ENCODE assay signal across 10 mouse cellular contexts in the genomic region with DNA sequence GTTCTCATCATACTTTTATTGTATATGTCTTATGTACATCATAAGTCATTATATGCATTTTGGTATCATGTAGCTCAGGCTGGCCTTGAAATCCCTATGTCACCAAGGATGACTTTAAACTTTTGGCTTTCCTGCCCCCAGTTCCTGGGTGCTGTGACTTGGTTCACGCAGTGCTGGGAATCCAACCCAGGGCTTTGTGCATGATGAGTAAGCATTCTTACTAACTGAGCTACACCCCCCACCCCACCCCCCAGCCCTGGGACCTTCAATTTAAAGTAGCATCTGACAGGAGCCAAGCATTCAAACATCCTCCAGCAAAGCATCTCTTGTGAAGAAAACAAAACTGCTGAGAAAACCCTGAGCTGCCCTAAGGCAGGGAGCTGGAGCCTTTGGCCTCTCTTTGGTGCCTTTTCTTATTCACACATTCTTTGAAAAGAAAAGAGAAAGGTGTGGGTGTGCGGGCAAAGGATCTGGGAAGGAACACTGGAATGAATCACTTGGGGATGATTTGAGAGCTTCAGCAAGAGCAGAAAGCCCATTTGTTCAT. TPM values are rescaled to one million over a fixed set of nuclear protein-coding genes. Genes with fewer than 3 reads are reported as not detected.
DNase-seq lines count a peak whose midpoint lies in the region; ATAC-seq and TF ChIP-seq lines count a peak whose summit lies in the region.
"Had no signal": no experiment of that assay in that cellular context is flagged by ENCODE, and none has a peak within 500 bp of the region (broad histone marks: within the 10 kb centered on the region; RNA-seq: fewer than 3 reads in every experiment).

No protein-coding gene starts in this region.

- H3K9ac ChIP-seq in midbrain, embryonic 11.5 days (ENCODE audit: low read length) = no peak overlapping the region
- peak overlapping the region; percentile 35 for H3K9ac ChIP-seq in forebrain, embryonic 13.5 days
- no peak overlapping the region for H3K9ac ChIP-seq in limb, embryonic 15.5 days
- H3K9ac ChIP-seq in stomach, postnatal 0 days (ENCODE audit: low read length) = peak overlapping the region; percentile 23; the same call in 1 of the 2 replicates

- ATAC-seq in midbrain, embryonic 11.5 days (ENCODE audit: low FRiP score) = no peak
- ATAC-seq in forebrain, embryonic 13.5 days = no peak
- ATAC-seq in limb, embryonic 15.5 days (ENCODE audit: insufficient number of reproducible peaks, low FRiP score, low TSS enrichment, low read depth) = no peak
- no peak for ATAC-seq in stomach, postnatal 0 days (ENCODE audit: low FRiP score, low TSS enrichment)

- no peak overlapping the region for H3K4me2 ChIP-seq in midbrain, embryonic 11.5 days
- peak overlapping the region; percentile 69 for H3K4me2 ChIP-seq in forebrain, embryonic 13.5 days
- H3K4me2 ChIP-seq in limb, embryonic 15.5 days = no peak overlapping the region
- 0 out of 2 replicates have a peak overlapping the region, but pooled peaks have one; percentile 5 for H3K4me2 ChIP-seq in stomach, postnatal 0 days (replicated peaks; ENCODE audit: low read depth)

- no peak overlapping the region for H3K4me3 ChIP-seq in midbrain, embryonic 10.5 days
- no peak overlapping the region for H3K4me3 ChIP-seq in midbrain, embryonic 11.5 days (ENCODE audit: low read depth, low read length)
- peak overlapping the region; percentile 7; the same call in 1 of the 2 replicates for H3K4me3 ChIP-seq in forebrain, embryonic 13.5 days
- H3K4me3 ChIP-seq in limb, embryonic 15.5 days = no peak overlapping the region
- no peak overlapping the region for H3K4me3 ChIP-seq in stomach, postnatal 0 days (ENCODE audit: low read depth, low read length)

- no peak for TF ChIP-seq CTCF in stomach, postnatal 0 days (IDR thresholded peaks at IDR 0.05; ENCODE audit: low read depth)

- TF ChIP-seq EP300 in stomach, postnatal 0 days (optimal IDR thresholded peaks at IDR 0.05) = no peak

- peak overlapping the region; percentile 96 for H3K27ac ChIP-seq in midbrain, embryonic 10.5 days (replicated peaks)
- no peak overlapping the region for H3K27ac ChIP-seq in midbrain, embryonic 11.5 days (ENCODE audit: low read depth, low read length)
- H3K27ac ChIP-seq in forebrain, embryonic 13.5 days = peak overlapping the region; percentile 88
- 0 out of 2 replicates have a peak overlapping the region, but pooled peaks have one; percentile 1 for H3K27ac ChIP-seq in limb, embryonic 15.5 days
- peak overlapping the region; percentile 93 for H3K27ac ChIP-seq in stomach, postnatal 0 days (replicated peaks)

- DNase-seq in midbrain, embryonic 10.5 days (ENCODE audit: low spot score) = no peak
- DNase-seq in midbrain, embryonic 11.5 days (ENCODE audit: low spot score, missing footprints) = no peak
- DNase-seq in stomach, postnatal 0 days (ENCODE audit: low spot score) = no peak
- no peak for DNase-seq in layer of hippocampus, adult 9-10 months (ENCODE audit: low spot score)
- no peak for DNase-seq in layer of hippocampus, postnatal 10 days (ENCODE audit: low spot score in 2 of 2)
- DNase-seq in gastrocnemius, postnatal 25 days = no peak
- DNase-seq: layer of hippocampus, adult 9-11 months; lung, adult 18-20 months had no signal

- WGBS in midbrain, embryonic 10.5 days = 70% methylated on average over 2 of the region's 2 CpGs
- WGBS in midbrain, embryonic 11.5 days = 62% methylated on average over 2 of the region's 2 CpGs
- WGBS in forebrain, embryonic 13.5 days = 51% methylated on average over 2 of the region's 2 CpGs
- 72% methylated on average over 2 of the region's 2 CpGs for WGBS in limb, embryonic 15.5 days
- WGBS in stomach, postnatal 0 days = 55% methylated on average over 2 of the region's 2 CpGs

- H3K9me3 ChIP-seq in midbrain, embryonic 10.5 days (replicated peaks) = no peaks in the 10 kb centered on the region
- no peaks in the 10 kb centered on the region for H3K9me3 ChIP-seq in midbrain, embryonic 11.5 days (ENCODE audit: control insufficient read depth, low read length)
- no peaks in the 10 kb centered on the region for H3K9me3 ChIP-seq in forebrain, embryonic 13.5 days (replicated peaks)
- no peaks in the 10 kb centered on the region for H3K9me3 ChIP-seq in limb, embryonic 15.5 days
- no peaks in the 10 kb centered on the region for H3K9me3 ChIP-seq in stomach, postnatal 0 days (ENCODE audit: control insufficient read depth, low read length)

- H3K27me3 ChIP-seq in midbrain, embryonic 10.5 days (ENCODE audit: low read depth, poor library complexity, severe bottlenecking) = peaks cover 33% of the 10 kb centered on the region
- H3K27me3 ChIP-seq in midbrain, embryonic 11.5 days (ENCODE audit: control insufficient read depth, insufficient read depth, low read length) = no peaks in the 10 kb centered on the region
- no peaks in the 10 kb centered on the region for H3K27me3 ChIP-seq in forebrain, embryonic 13.5 days
- no peaks in the 10 kb centered on the region for H3K27me3 ChIP-seq in limb, embryonic 15.5 days
- H3K27me3 ChIP-seq in stomach, postnatal 0 days (ENCODE audit: control insufficient read depth, insufficient read depth, low read length) = no peaks in the 10 kb centered on the region

- peaks cover 79% of the 10 kb centered on the region for H3K4me1 ChIP-seq in midbrain, embryonic 10.5 days
- H3K4me1 ChIP-seq in midbrain, embryonic 11.5 days (ENCODE audit: control insufficient read depth, insufficient read depth, low read length) = peaks cover 40% of the 10 kb centered on the region
- H3K4me1 ChIP-seq in forebrain, embryonic 13.5 days = peaks cover 71% of the 10 kb centered on the region
- H3K4me1 ChIP-seq in limb, embryonic 15.5 days = peaks cover 47% of the 10 kb centered on the region
- peaks cover 26% of the 10 kb centered on the region for H3K4me1 ChIP-seq in stomach, postnatal 0 days (replicated peaks; ENCODE audit: control insufficient read depth, insufficient read depth)

- no peaks in the 10 kb centered on the region for H3K36me3 ChIP-seq in midbrain, embryonic 10.5 days
- no peaks in the 10 kb centered on the region for H3K36me3 ChIP-seq in midbrain, embryonic 11.5 days (ENCODE audit: control insufficient read depth, insufficient read depth, low read length)
- H3K36me3 ChIP-seq in forebrain, embryonic 13.5 days (ENCODE audit: poor library complexity, severe bottlenecking) = no peaks in the 10 kb centered on the region
- no peaks in the 10 kb centered on the region for H3K36me3 ChIP-seq in limb, embryonic 15.5 days
- H3K36me3 ChIP-seq in stomach, postnatal 0 days (ENCODE audit: control insufficient read depth, insufficient read depth, low read length) = no peaks in the 10 kb centered on the region

RNA-seq across cellular contexts. Expression of gene Sema4b, which starts 2.0 kb away (rescaled TPM):
- polyA plus RNA-seq in midbrain, embryonic 10.5 days (2016; fragmentation: Nextera tagmentation; extraction: Ambion mirVana) = 12.6 and 16.5 TPM in 2 replicates
- polyA plus RNA-seq in midbrain, embryonic 11.5 days (2014; fragmentation: Nextera tagmentation; extraction: Ambion mirVana) = 9.6 and 10.5 TPM in 2 replicates
- polyA plus RNA-seq in forebrain, embryonic 13.5 days (2015; fragmentation: Nextera tagmentation; extraction: Ambion mirVana) = 20.7 and 22.3 TPM in 2 replicates
- 16.5 and 18.1 TPM in 2 replicates for polyA plus RNA-seq in limb, embryonic 15.5 days (2015; fragmentation: Nextera tagmentation; extraction: Ambion mirVana)
- polyA plus RNA-seq in stomach, postnatal 0 days (2015; fragmentation: Nextera tagmentation; extraction: Ambion mirVana) = 19.4 and 19.9 TPM in 2 replicates
- 10 to 100 TPM; 30.4 to 30.7 TPM for total RNA-seq in layer of hippocampus, postnatal 10 days (2021)
- 1 to 10 TPM; 1.6 to 2.5 TPM for total RNA-seq in gastrocnemius, postnatal 25 days (2021)

RNA-seq across cellular contexts. Expression of gene Cib1, which starts 44.0 kb away (rescaled TPM):
- 63.3 and 77.6 TPM in 2 replicates for polyA plus RNA-seq in midbrain, embryonic 10.5 days (2016; fragmentation: Nextera tagmentation; extraction: Ambion mirVana)
- 49.8 and 55.0 TPM in 2 replicates for polyA plus RNA-seq in midbrain, embryonic 11.5 days (2014; fragmentation: Nextera tagmentation; extraction: Ambion mirVana)
- 34.4 and 37.8 TPM in 2 replicates for polyA plus RNA-seq in forebrain, embryonic 13.5 days (2015; fragmentation: Nextera tagmentation; extraction: Ambion mirVana)
- polyA plus RNA-seq in limb, embryonic 15.5 days (2015; fragmentation: Nextera tagmentation; extraction: Ambion mirVana) = 62.5 and 69.4 TPM in 2 replicates
- polyA plus RNA-seq in stomach, postnatal 0 days (2015; fragmentation: Nextera tagmentation; extraction: Ambion mirVana) = 187 and 189 TPM in 2 replicates
- total RNA-seq in layer of hippocampus, postnatal 10 days (2021) = 10 to 100 TPM; 23.4 to 24.3 TPM
- 1 to 10 TPM; 5.8 to 8.5 TPM for total RNA-seq in gastrocnemius, postnatal 25 days (2021)

RNA-seq across cellular contexts. Expression of gene Gdpgp1, which starts 44.0 kb away (rescaled TPM):
- polyA plus RNA-seq in midbrain, embryonic 10.5 days (2016; fragmentation: Nextera tagmentation; extraction: Ambion mirVana) = 5.6 and 6.3 TPM in 2 replicates
- polyA plus RNA-seq in midbrain, embryonic 11.5 days (2014; fragmentation: Nextera tagmentation; extraction: Ambion mirVana) = 3.8 and 4.5 TPM in 2 replicates
- 3.3 and 3.8 TPM in 2 replicates for polyA plus RNA-seq in forebrain, embryonic 13.5 days (2015; fragmentation: Nextera tagmentation; extraction: Ambion mirVana)
- polyA plus RNA-seq in limb, embryonic 15.5 days (2015; fragmentation: Nextera tagmentation; extraction: Ambion mirVana) = 3.2 and 3.8 TPM in 2 replicates
- 2.9 and 3.2 TPM in 2 replicates for polyA plus RNA-seq in stomach, postnatal 0 days (2015; fragmentation: Nextera tagmentation; extraction: Ambion mirVana)
- 1 to 10 TPM; 6.4 to 6.7 TPM for total RNA-seq in layer of hippocampus, postnatal 10 days (2021)
- total RNA-seq in gastrocnemius, postnatal 25 days (2021) = under 1 TPM; 0.77 to 0.91 TPM

RNA-seq across cellular contexts. Expression of gene Ttll13, which starts 57.5 kb away (rescaled TPM):
- 0.68 and 0.94 TPM in 2 replicates for polyA plus RNA-seq in midbrain, embryonic 10.5 days (2016; fragmentation: Nextera tagmentation; extraction: Ambion mirVana)
- polyA plus RNA-seq in midbrain, embryonic 11.5 days (2014; fragmentation: Nextera tagmentation; extraction: Ambion mirVana) = 0.53 and 0.91 TPM in 2 replicates
- 0.97 and 1.8 TPM in 2 replicates for polyA plus RNA-seq in forebrain, embryonic 13.5 days (2015; fragmentation: Nextera tagmentation; extraction: Ambion mirVana)
- polyA plus RNA-seq in limb, embryonic 15.5 days (2015; fragmentation: Nextera tagmentation; extraction: Ambion mirVana) = 0.73 and 1.1 TPM in 2 replicates
- polyA plus RNA-seq in stomach, postnatal 0 days (2015; fragmentation: Nextera tagmentation; extraction: Ambion mirVana) = 1.2 TPM in 2 replicates
- 1 to 10 TPM; 1.4 to 1.5 TPM for total RNA-seq in layer of hippocampus, postnatal 10 days (2021)
- not detected for total RNA-seq in gastrocnemius, postnatal 25 days (2021)

Comparison
In these comparisons a context has a peak if more than half of its experiments do, and no peak if none do; other contexts are left out.
1. H3K4me2 ChIP-seq: peak in forebrain, embryonic 13.5 days (single experiment) and stomach, postnatal 0 days (single experiment); none in midbrain, embryonic 11.5 days (single experiment) and limb, embryonic 15.5 days (single experiment).
2. H3K9ac ChIP-seq: peak in forebrain, embryonic 13.5 days (single experiment) and stomach, postnatal 0 days (single experiment); none in midbrain, embryonic 11.5 days (single experiment) and limb, embryonic 15.5 days (single experiment).